Mouse (Mus musculus) kidney, adult 2 months (tissue): ENCODE measurements at regions not wholly inside any gene's neighbourhood (a gene's known extent, or its start where the extent isn't known, plus 50 kb on each side); places are given as distances from the start of the nearest gene placed in this dataset.

Experiments
- CTCF ChIP-seq: fragments of 200-500 bp; conservative IDR thresholded peaks from 2 replicates; pipeline ENCODE4 v1.5.1; 2011; ENCODE audit warnings: low read depth, mild to moderate bottlenecking, control low read depth, low read length, moderate library complexity, mixed read lengths; ENCODE audit not compliant: insufficient read depth, insufficient read length
- POLR2A ChIP-seq: fragments of 200-500 bp; IDR thresholded peaks from one replicate; pipeline ENCODE4 v1.6.1; 2011; ENCODE audit warnings: low read depth, low read length, control low read depth

DNA sequence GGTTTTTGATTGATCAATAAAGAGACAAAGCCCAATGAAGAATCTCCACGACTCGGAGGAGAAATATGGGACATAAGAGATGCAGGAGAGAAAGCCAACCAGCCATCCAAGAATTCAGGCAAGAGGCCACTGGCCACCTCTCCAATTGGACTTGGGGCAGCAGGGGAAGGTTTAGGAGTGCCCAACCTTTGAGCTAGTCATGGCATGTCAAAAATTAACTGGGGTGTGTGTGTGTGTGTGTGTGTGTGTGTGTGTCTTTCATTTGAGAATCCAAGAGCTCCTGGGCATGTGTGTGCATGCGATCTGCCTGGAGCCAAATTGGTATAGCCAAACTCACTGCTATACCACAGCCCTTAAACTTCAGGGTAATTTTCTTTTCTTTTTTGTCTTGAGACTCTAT is 51.6 kb upstream of the Cecr2 start:
- TF ChIP-seq CTCF = no peak
- no peak for TF ChIP-seq POLR2A
